Mouse (Mus musculus) intestine, postnatal 0 days (tissue): ENCODE measurements around the gene Fam208b. TPM values are rescaled to one million over a fixed set of nuclear protein-coding genes. Genes with fewer than 3 reads are reported as not detected.

Source experiments
- ATAC-seq: fragments of 200-750 bp; cut with Nextera tagmentation; 2 replicates; pipeline ENCODE4 v1.8.0; 2017; ENCODE audit warnings: mild to moderate bottlenecking, moderate TSS enrichment, moderate library complexity
- H3K27ac ChIP-seq: fragments of 300-500 bp; sonication (generic); 2 replicates; pipeline ENCODE4 v1.5.1; 2014; ENCODE audit warnings: mild to moderate bottlenecking, low read depth, low read length, moderate library complexity
- H3K27me3 ChIP-seq: fragments of 300-500 bp; sonication (generic); replicated peaks from 2 replicates; pipeline ENCODE4 v1.6.1; 2014; ENCODE audit warnings: low read length, mixed read lengths; ENCODE audit not compliant: control insufficient read depth, insufficient read depth
- H3K36me3 ChIP-seq: fragments of 300-500 bp; sonication (generic); 2 replicates; pipeline ENCODE4 v1.6.1; 2014; ENCODE audit warnings: mild to moderate bottlenecking, moderate library complexity; ENCODE audit not compliant: control insufficient read depth, insufficient read depth
- H3K4me1 ChIP-seq: fragments of 300-500 bp; sonication (generic); replicated peaks from 2 replicates; pipeline ENCODE4 v1.6.1; 2014; ENCODE audit warnings: antibody characterized with exemption, low read length, mixed read lengths; ENCODE audit not compliant: control insufficient read depth, insufficient read depth
- H3K4me2 ChIP-seq: fragments of 300-500 bp; sonication (generic); replicated peaks from 2 replicates; pipeline ENCODE4 v1.6.1; 2014; ENCODE audit warnings: low read depth, mild to moderate bottlenecking, moderate library complexity
- H3K4me3 ChIP-seq: fragments of 300-500 bp; sonication (generic); 2 replicates; pipeline ENCODE4 v1.5.1; 2014; ENCODE audit warnings: low read depth, low read length
- H3K9ac ChIP-seq: fragments of 300-500 bp; sonication (generic); 2 replicates; pipeline ENCODE4 v1.6.1; 2014; ENCODE audit warnings: mild to moderate bottlenecking, low read depth, low read length
- H3K9me3 ChIP-seq: fragments of 300-500 bp; sonication (generic); 2 replicates; pipeline ENCODE4 v1.6.1; 2016; ENCODE audit warnings: mixed run types; ENCODE audit not compliant: control insufficient read depth
- CTCF ChIP-seq: sonication (generic); IDR thresholded peaks from 2 replicates; pipeline ENCODE4 v1.5.1; 2016; ENCODE audit warnings: low read depth, mild to moderate bottlenecking, control low read depth, antibody characterized with exemption, moderate library complexity
- WGBS: fragments of 180-500 bp; shearing (Covaris S2); extraction: QIAGEN DNeasy Blood & Tissue Kit; methylation state at CpG from one replicate; pipeline ENCODE4 v1.1.7; 2014; 5-methylcytosine and 5-hydroxymethylcytosine counted together
- polyA plus RNA-seq: library from polyadenylated mRNA; unstranded; fragments of >200 nt; fragmentation: Nextera tagmentation; extraction: Ambion mirVana; gene quantifications from 2 replicates; pipeline ENCODE4 v1.2.1, GENCODE M21; 2015

Gene Fam208b
- polyA plus RNA-seq, 1 experiment from 2014 or later: 4.8 TPM

GRCm38 (mm10) chr13:3594311-3594710 is 16.6 kb downstream of the Fam208b start:
- H3K27ac ChIP-seq: no peak overlapping the region
- H3K4me1 ChIP-seq: no peaks in the 10 kb centered on the region
- no peaks in the 10 kb centered on the region for H3K9me3 ChIP-seq
- ATAC-seq: no peak
- H3K27me3 ChIP-seq: no peaks in the 10 kb centered on the region
- TF ChIP-seq CTCF: no peak
- H3K4me2 ChIP-seq: no peak overlapping the region
- peaks cover 45% of the 10 kb centered on the region for H3K36me3 ChIP-seq
- H3K9ac ChIP-seq: no peak overlapping the region
- 94% methylated on average over 1 of the region's 1 CpGs for WGBS
- no peak overlapping the region for H3K4me3 ChIP-seq

GRCm38 (mm10) chr13:3590789-3591188 is 20.1 kb downstream of the Fam208b start:
- Histone ChIP-seq H3K4me1 (no peaks in the 10 kb centered on the region), H3K9ac (no peak overlapping the region), H3K4me2 (no peak overlapping the region), H3K36me3 (peaks cover 41% of the 10 kb centered on the region), H3K27me3 (no peaks in the 10 kb centered on the region), H3K27ac (no peak overlapping the region), H3K4me3 (no peak overlapping the region), H3K9me3 (no peaks in the 10 kb centered on the region)
- TF ChIP-seq CTCF: peak; percentile 68
- no peak for ATAC-seq
- WGBS: 90% methylated on average over 3 of the region's 3 CpGs

- no peaks in the 10 kb centered on the region for H3K9me3 ChIP-seq
- H3K27ac ChIP-seq: no peak overlapping the region
- peak; percentile 48; the same call in 1 of the 2 replicates for ATAC-seq
- H3K36me3 ChIP-seq: peaks cover 46% of the 10 kb centered on the region
- H3K9ac ChIP-seq: no peak overlapping the region
- no peak; the same call in 1 of the 2 replicates for TF ChIP-seq CTCF
- WGBS: 64% methylated on average over 2 of the region's 2 CpGs
- H3K4me2 ChIP-seq: no peak overlapping the region
- H3K4me3 ChIP-seq: no peak overlapping the region
- H3K4me1 ChIP-seq: no peaks in the 10 kb centered on the region
- no peaks in the 10 kb centered on the region for H3K27me3 ChIP-seq
Measured at GRCm38 (mm10) chr13:3563953-3564352, 47.0 kb downstream of the Fam208b start.

- no peaks in the 10 kb centered on the region for H3K4me1 ChIP-seq
- no peak for ATAC-seq
- H3K4me3 ChIP-seq: no peak overlapping the region
- no peak overlapping the region for H3K9ac ChIP-seq
- H3K27ac ChIP-seq: no peak overlapping the region
- no peak overlapping the region for H3K4me2 ChIP-seq
- peaks cover 50% of the 10 kb centered on the region for H3K36me3 ChIP-seq
- H3K27me3 ChIP-seq: no peaks in the 10 kb centered on the region
- WGBS: 90% methylated on average over 1 of the region's 1 CpGs
- TF ChIP-seq CTCF: peak; percentile 47
- H3K9me3 ChIP-seq: no peaks in the 10 kb centered on the region
Measured at GRCm38 (mm10) chr13:3563130-3563529, 47.8 kb downstream of the Fam208b start.

- no peak for TF ChIP-seq CTCF
- Histone ChIP-seq H3K9ac (no peak overlapping the region), H3K4me3 (no peak overlapping the region), H3K27ac (no peak overlapping the region), H3K9me3 (no peaks in the 10 kb centered on the region), H3K4me2 (no peak overlapping the region), H3K36me3 (peaks cover 27% of the 10 kb centered on the region), H3K27me3 (no peaks in the 10 kb centered on the region), H3K4me1 (peaks cover 9% of the 10 kb centered on the region; the same call in 1 of the 2 replicates)
- WGBS: 71% methylated on average over 6 of the region's 6 CpGs
- ATAC-seq: no peak
Measured at GRCm38 (mm10) chr13:3547856-3548255, 63.1 kb downstream of the Fam208b start.

- Histone ChIP-seq H3K4me3 (no peak overlapping the region), H3K9me3 (no peaks in the 10 kb centered on the region), H3K4me2 (no peak overlapping the region), H3K36me3 (peaks cover 26% of the 10 kb centered on the region), H3K4me1 (peaks cover 9% of the 10 kb centered on the region; the same call in 1 of the 2 replicates), H3K9ac (no peak overlapping the region), H3K27me3 (no peaks in the 10 kb centered on the region), H3K27ac (0 out of 2 replicates have a peak overlapping the region, but pooled peaks have one; percentile 29)
- no peak for ATAC-seq
- 84% methylated on average over 3 of the region's 3 CpGs for WGBS
- no peak for TF ChIP-seq CTCF
Measured at GRCm38 (mm10) chr13:3547410-3547809, 63.5 kb downstream of the Fam208b start.

GRCm38 (mm10) chr13:3544925-3545324 is 66.0 kb downstream of the Fam208b start:
- Histone ChIP-seq H3K9ac (no peak overlapping the region), H3K36me3 (peaks cover 15% of the 10 kb centered on the region), H3K4me3 (no peak overlapping the region), H3K27me3 (no peaks in the 10 kb centered on the region), H3K4me1 (peaks cover 18% of the 10 kb centered on the region), H3K9me3 (no peaks in the 10 kb centered on the region), H3K4me2 (no peak overlapping the region), H3K27ac (0 out of 2 replicates have a peak overlapping the region, but pooled peaks have one; percentile 8)
- peak; percentile 28 for TF ChIP-seq CTCF
- ATAC-seq: peak; percentile 87
- 35% methylated on average over 5 of the region's 5 CpGs for WGBS
